Mouse (Mus musculus) limb, embryonic 14.5 days (tissue): Measurements from ENCODE around the gene Hmg20a. TPM values are rescaled to one million over a fixed set of nuclear protein-coding genes. Genes with fewer than 3 reads are reported as not detected.

Source experiments
- ATAC-seq: fragments of 200-750 bp; cut with Nextera tagmentation; 2 replicates; pipeline ENCODE4 v1.8.0; 2017; ENCODE audit warnings: low read depth, moderate number of reproducible peaks, moderate TSS enrichment; ENCODE audit not compliant: low FRiP score
- DNase-seq: peaks from one replicate; pipeline ENCODE4 v3.0.0-alpha.2; 2015; ENCODE audit warnings: low spot score
- H3K27ac ChIP-seq: fragments of 300-500 bp; sonication (generic); replicated peaks from 2 replicates; pipeline ENCODE4 v1.5.1; 2014; ENCODE audit warnings: low read depth, mild to moderate bottlenecking, low read length, moderate library complexity, mixed read lengths
- H3K27me3 ChIP-seq: fragments of 300-500 bp; sonication (generic); 2 replicates; pipeline ENCODE4 v1.6.1; 2014; ENCODE audit warnings: low read length, mixed read lengths; ENCODE audit not compliant: control insufficient read depth, insufficient read depth
- H3K36me3 ChIP-seq: fragments of 300-500 bp; sonication (generic); 2 replicates; pipeline ENCODE4 v1.6.1; 2014; ENCODE audit warnings: mild to moderate bottlenecking, low read length, moderate library complexity, mixed read lengths; ENCODE audit not compliant: control insufficient read depth, insufficient read depth
- H3K4me1 ChIP-seq: fragments of 300-500 bp; sonication (generic); 2 replicates; pipeline ENCODE4 v1.6.1; 2014; ENCODE audit warnings: antibody characterized with exemption, low read length, mixed read lengths; ENCODE audit not compliant: control insufficient read depth, insufficient read depth
- H3K4me2 ChIP-seq: fragments of 300-500 bp; sonication (generic); replicated peaks from 2 replicates; pipeline ENCODE4 v1.6.1; 2014; ENCODE audit warnings: low read depth, mild to moderate bottlenecking, low read length, moderate library complexity; ENCODE audit not compliant: severe bottlenecking
- H3K4me3 ChIP-seq: fragments of 300-500 bp; sonication (generic); replicated peaks from 2 replicates; pipeline ENCODE4 v1.5.1; 2014; ENCODE audit warnings: low read length
- H3K9ac ChIP-seq: fragments of 300-500 bp; sonication (generic); 2 replicates; pipeline ENCODE4 v1.6.1; 2014; ENCODE audit warnings: mild to moderate bottlenecking, low read depth, low read length, moderate library complexity; ENCODE audit not compliant: severe bottlenecking
- H3K9me3 ChIP-seq: fragments of 300-500 bp; sonication (generic); 2 replicates; pipeline ENCODE4 v1.6.1; 2016; ENCODE audit warnings: low read length; ENCODE audit not compliant: control insufficient read depth
- POLR2A ChIP-seq: fragments of 200-500 bp; IDR thresholded peaks from 2 replicates; pipeline ENCODE4 v1.8.0; 2012; ENCODE audit warnings: inconsistent platforms, mild to moderate bottlenecking, moderate library complexity, borderline replicate concordance; ENCODE audit not compliant: insufficient read depth, insufficient read length; ENCODE audit errors: extremely low read depth
- WGBS: fragments of 180-500 bp; shearing (Covaris S2); extraction: QIAGEN DNeasy Blood & Tissue Kit; methylation state at CpG from one replicate; pipeline ENCODE4 v1.1.7; 2014; 5-methylcytosine and 5-hydroxymethylcytosine counted together
- polyA plus RNA-seq, 2 experiments: library from polyadenylated mRNA; depleted of rRNA in 1 of 2; stranded (reverse) in 1 of 2; unstranded in 1 of 2; fragments of >200 nt; fragmentation: Nextera tagmentation in 1 of 2; extraction: Ambion mirVana in 1 of 2; gene quantifications; 2 replicates each; pipeline versions ENCODE4 v1.2.1 to v1.2.3; 2012 to 2014

Gene Hmg20a
- polyA plus RNA-seq, 2 experiments = 58.5 to 71.5 TPM

GRCm38 (mm10) chr9:56469656-56470055 lies 51.2 kb downstream of the Hmg20a start:
- DNase-seq (peak; percentile 15), ATAC-seq (no peak)
- H3K4me1 ChIP-seq = peaks cover 23% of the 10 kb centered on the region
- H3K27me3 ChIP-seq = no peaks in the 10 kb centered on the region
- peaks cover 39% of the 10 kb centered on the region for H3K36me3 ChIP-seq
- no peak overlapping the region for H3K9ac ChIP-seq
- H3K4me2 ChIP-seq = no peak overlapping the region
- peak overlapping the region; percentile 26; the same call in 1 of the 2 replicates for H3K27ac ChIP-seq
- TF ChIP-seq POLR2A = no peak
- WGBS = 51% methylated on average over 2 of the region's 2 CpGs
- no peaks in the 10 kb centered on the region for H3K9me3 ChIP-seq
- H3K4me3 ChIP-seq = no peak overlapping the region

- DNase-seq = no peak
- Histone ChIP-seq H3K36me3 (peaks cover 46% of the 10 kb centered on the region), H3K4me3 (no peak overlapping the region), H3K9me3 (no peaks in the 10 kb centered on the region), H3K9ac (no peak overlapping the region), H3K4me2 (no peak overlapping the region), H3K27me3 (no peaks in the 10 kb centered on the region), H3K4me1 (peaks cover 17% of the 10 kb centered on the region), H3K27ac (no peak overlapping the region)
- ATAC-seq = no peak
- no peak for TF ChIP-seq POLR2A
- WGBS = 30% methylated on average over 7 of the region's 7 CpGs
Observed at GRCm38 (mm10) chr9:56470291-56470690, 51.9 kb downstream of the Hmg20a start.

GRCm38 (mm10) chr9:56478975-56479647 lies 60.7 kb downstream of the Hmg20a start:
- no peaks in the 10 kb centered on the region for H3K27me3 ChIP-seq
- TF ChIP-seq POLR2A = no peak
- H3K4me3 ChIP-seq = no peak overlapping the region
- no peak overlapping the region for H3K9ac ChIP-seq
- ATAC-seq (no peak), DNase-seq (no peak)
- WGBS = 91% methylated on average over 5 of the region's 5 CpGs
- no peak overlapping the region for H3K4me2 ChIP-seq
- H3K36me3 ChIP-seq = peaks cover 52% of the 10 kb centered on the region
- H3K4me1 ChIP-seq = no peaks in the 10 kb centered on the region
- H3K9me3 ChIP-seq = no peaks in the 10 kb centered on the region
- no peak overlapping the region for H3K27ac ChIP-seq

- ATAC-seq = no peak
Observed at GRCm38 (mm10) chr9:56482623-56483022, 64.2 kb downstream of the Hmg20a start.

GRCm38 (mm10) chr9:56485423-56485822 lies 67.0 kb downstream of the Hmg20a start:
- no peak overlapping the region for H3K4me3 ChIP-seq
- ATAC-seq (no peak), DNase-seq (no peak)
- H3K36me3 ChIP-seq = peaks cover 65% of the 10 kb centered on the region
- no peaks in the 10 kb centered on the region for H3K27me3 ChIP-seq
- no peaks in the 10 kb centered on the region for H3K4me1 ChIP-seq
- H3K27ac ChIP-seq = no peak overlapping the region
- H3K9ac ChIP-seq = no peak overlapping the region
- 24% methylated on average over 1 of the region's 1 CpGs for WGBS
- TF ChIP-seq POLR2A = no peak
- no peaks in the 10 kb centered on the region for H3K9me3 ChIP-seq
- H3K4me2 ChIP-seq = no peak overlapping the region

More at GRCm38 (mm10) chr9:56482623-56483022, 64.2 kb downstream of the Hmg20a start:
- H3K27me3 ChIP-seq = no peaks in the 10 kb centered on the region
- H3K4me2 ChIP-seq = no peak overlapping the region
- no peaks in the 10 kb centered on the region for H3K9me3 ChIP-seq
- no peaks in the 10 kb centered on the region for H3K4me1 ChIP-seq
- no peak overlapping the region for H3K4me3 ChIP-seq
- DNase-seq = no peak
- H3K36me3 ChIP-seq = peaks cover 47% of the 10 kb centered on the region
- WGBS = 89% methylated on average over 4 of the region's 4 CpGs
- no peak overlapping the region for H3K27ac ChIP-seq
- TF ChIP-seq POLR2A = no peak
- no peak overlapping the region for H3K9ac ChIP-seq
